In the genomic region with DNA sequence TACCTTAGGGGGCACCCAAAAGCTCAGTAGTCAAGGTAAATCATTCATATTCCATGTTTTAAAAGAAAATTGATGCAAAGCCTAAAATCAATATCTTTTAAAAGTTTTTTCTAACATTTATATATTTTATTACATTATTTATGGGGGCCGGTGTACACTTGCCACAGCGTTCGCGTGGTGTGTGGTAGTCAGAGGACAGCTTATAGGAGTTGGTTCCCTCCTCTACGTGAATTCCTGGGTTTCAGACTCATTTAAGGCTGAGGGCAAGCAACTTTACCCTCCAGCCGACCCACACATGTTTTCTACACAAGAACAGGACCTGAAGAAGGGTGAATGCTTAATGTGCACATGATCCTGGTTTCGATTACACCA, we compare ENCODE assay signal across 9 mouse cellular contexts. TPM values are rescaled to one million over a fixed set of nuclear protein-coding genes. Genes with fewer than 3 reads are reported as not detected.
A peak's percentile ranks its signal among the peaks of the same experiment; 100 is the strongest.
DNase-seq lines count a peak whose midpoint lies in the region; ATAC-seq and TF ChIP-seq lines count a peak whose summit lies in the region.
"Had no signal": no experiment of that assay in that cellular context is flagged by ENCODE, and none has a peak within 500 bp of the region (broad histone marks: within the 10 kb centered on the region; RNA-seq: fewer than 3 reads in every experiment).

No protein-coding gene starts in this region.

- TF ChIP-seq POLR2A in cortical plate, adult 2 months (IDR thresholded peaks at IDR 0.05; ENCODE audit: extremely low read depth, insufficient read depth, low read length), result no peak

- H3K27me3 ChIP-seq in kidney, postnatal 0 days (ENCODE audit: insufficient read depth, low read length), result no peaks in the 10 kb centered on the region
- no peaks in the 10 kb centered on the region for H3K27me3 ChIP-seq in hindbrain, postnatal 0 days (ENCODE audit: insufficient read depth, low read length)
- no peaks in the 10 kb centered on the region for H3K27me3 ChIP-seq in midbrain, postnatal 0 days (ENCODE audit: insufficient read depth, low read length)

- no peaks in the 10 kb centered on the region for H3K9me3 ChIP-seq in kidney, postnatal 0 days (replicated peaks; ENCODE audit: low read length)
- H3K9me3 ChIP-seq in hindbrain, postnatal 0 days (ENCODE audit: low read length), result no peaks in the 10 kb centered on the region
- H3K9me3 ChIP-seq in midbrain, postnatal 0 days (ENCODE audit: low read length), result no peaks in the 10 kb centered on the region

- H3K36me3 ChIP-seq in kidney, postnatal 0 days (ENCODE audit: insufficient read depth, low read length), result no peaks in the 10 kb centered on the region
- no peaks in the 10 kb centered on the region for H3K36me3 ChIP-seq in hindbrain, postnatal 0 days (ENCODE audit: insufficient read depth, low read length)
- H3K36me3 ChIP-seq in midbrain, postnatal 0 days (ENCODE audit: insufficient read depth, low read length), result no peaks in the 10 kb centered on the region

- no peak for TF ChIP-seq CTCF in kidney, postnatal 0 days (IDR thresholded peaks at IDR 0.05; ENCODE audit: low read depth)
- no peak for TF ChIP-seq CTCF in cortical plate, adult 2 months (IDR thresholded peaks at IDR 0.05; ENCODE audit: extremely low read depth, insufficient read depth, low read length)
- no peak for TF ChIP-seq CTCF in hindbrain, postnatal 0 days (IDR thresholded peaks at IDR 0.05; ENCODE audit: low read depth)
- TF ChIP-seq CTCF in midbrain, postnatal 0 days (IDR thresholded peaks at IDR 0.05), result no peak

- H3K4me3 ChIP-seq in kidney, postnatal 0 days (replicated peaks; ENCODE audit: low read depth, low read length), result peak overlapping the region; percentile 51
- peak overlapping the region; percentile 47 for H3K4me3 ChIP-seq in cortical plate, adult 2 months (ENCODE audit: insufficient read depth, low read length)
- H3K4me3 ChIP-seq in hindbrain, postnatal 0 days (ENCODE audit: low read length), result peak overlapping the region; percentile 64
- peak overlapping the region; percentile 61 for H3K4me3 ChIP-seq in midbrain, postnatal 0 days (ENCODE audit: low read depth, low read length)

- H3K9ac ChIP-seq in kidney, postnatal 0 days (ENCODE audit: low read depth, low read length), result peak overlapping the region; percentile 53; the same call in 1 of the 2 replicates
- H3K9ac ChIP-seq in hindbrain, postnatal 0 days (replicated peaks; ENCODE audit: low read length), result peak overlapping the region; percentile 42
- H3K9ac ChIP-seq in midbrain, postnatal 0 days (replicated peaks; ENCODE audit: low read length, poor library complexity, severe bottlenecking), result peak overlapping the region; percentile 60; the same call in 1 of the 2 replicates

- H3K4me2 ChIP-seq in kidney, postnatal 0 days (ENCODE audit: low read length), result peak overlapping the region; percentile 69
- H3K4me2 ChIP-seq in hindbrain, postnatal 0 days (ENCODE audit: low read depth, low read length), result peak overlapping the region; percentile 70
- H3K4me2 ChIP-seq in midbrain, postnatal 0 days (ENCODE audit: low read depth, low read length, poor library complexity, severe bottlenecking), result peak overlapping the region; percentile 81

- H3K27ac ChIP-seq in kidney, postnatal 0 days, result peak overlapping the region; percentile 70; the same call in 1 of the 2 replicates
- H3K27ac ChIP-seq in cortical plate, adult 2 months (ENCODE audit: insufficient read depth, low read length), result 0 out of 2 replicates have a peak overlapping the region, but pooled peaks have one; percentile 4
- peak overlapping the region; percentile 81 for H3K27ac ChIP-seq in hindbrain, postnatal 0 days
- H3K27ac ChIP-seq in midbrain, postnatal 0 days (ENCODE audit: low read depth, low read length), result peak overlapping the region; percentile 85

- ATAC-seq in kidney, postnatal 0 days (replicated peaks; ENCODE audit: low FRiP score, low read depth), result no peak
- no peak for ATAC-seq in hindbrain, postnatal 0 days
- ATAC-seq in midbrain, postnatal 0 days (ENCODE audit: low FRiP score), result no peak

- H3K4me1 ChIP-seq in kidney, postnatal 0 days (replicated peaks; ENCODE audit: insufficient read depth, low read length), result 0 out of 2 replicates have a peak, but pooled peaks cover 3% of the 10 kb centered on the region
- H3K4me1 ChIP-seq in cortical plate, adult 2 months (ENCODE audit: control insufficient read depth, insufficient read depth, low read length), result peaks cover 3% of the 10 kb centered on the region; the same call in 1 of the 2 replicates
- peaks cover 10% of the 10 kb centered on the region for H3K4me1 ChIP-seq in hindbrain, postnatal 0 days (ENCODE audit: insufficient read depth, low read length)
- peaks cover 21% of the 10 kb centered on the region for H3K4me1 ChIP-seq in midbrain, postnatal 0 days (ENCODE audit: insufficient read depth, low read length)

- WGBS in kidney, postnatal 0 days, result 20% methylated on average over 7 of the region's 7 CpGs
- WGBS in hindbrain, postnatal 0 days, result 14% methylated on average over 7 of the region's 7 CpGs
- WGBS in midbrain, postnatal 0 days, result 19% methylated on average over 7 of the region's 7 CpGs

- DNase-seq in kidney, postnatal 0 days (ENCODE audit: low spot score), result no peak
- DNase-seq in kidney, postnatal 4 days, result no peak
- no peak for DNase-seq in hindbrain, postnatal 0 days (ENCODE audit: low spot score)
- no peak for DNase-seq in midbrain, postnatal 0 days (ENCODE audit: low spot score)
- no peak for DNase-seq in adrenal gland, adult 18-20 months (ENCODE audit: low spot score in 2 of 2)
- DNase-seq in layer of hippocampus, adult 9-10 months (ENCODE audit: low spot score), result no peak
- no peak for DNase-seq in lung, adult 18-20 months

RNA-seq across cellular contexts. Expression of a gene that starts 0.7 kb away (rescaled TPM):
- 10.0 and 12.2 TPM in 2 replicates for polyA plus RNA-seq in kidney, postnatal 0 days (2015; fragmentation: Nextera tagmentation; extraction: Ambion mirVana)
- 32.6 and 33.4 TPM in 2 replicates for polyA plus RNA-seq in cortical plate, adult 2 months (2012; rRNA removed)
- total RNA-seq in hindbrain, postnatal 0 days (2014; rRNA removed), result 20.0 and 22.6 TPM in 2 replicates
- 15.0 and 16.4 TPM in 2 replicates for polyA plus RNA-seq in hindbrain, postnatal 0 days (2015; fragmentation: Nextera tagmentation; extraction: Ambion mirVana)
- 17.7 and 18.8 TPM in 2 replicates for total RNA-seq in midbrain, postnatal 0 days (2014; rRNA removed)
- 14.8 and 16.7 TPM in 2 replicates for polyA plus RNA-seq in midbrain, postnatal 0 days (2015; fragmentation: Nextera tagmentation; extraction: Ambion mirVana)
- total RNA-seq in adrenal gland, adult 18-20 months (2021), result 1,000 to 10,000 TPM; 1,063 to 1,343 TPM

RNA-seq across cellular contexts. Expression of a gene that starts 10.5 kb away (rescaled TPM):
- polyA plus RNA-seq in kidney, postnatal 0 days (2015; fragmentation: Nextera tagmentation; extraction: Ambion mirVana), result not detected in 2 replicates
- polyA plus RNA-seq in cortical plate, adult 2 months (2012; rRNA removed), result 35.8 and 37.4 TPM in 2 replicates
- 6.9 and 7.1 TPM in 2 replicates for total RNA-seq in hindbrain, postnatal 0 days (2014; rRNA removed)
- polyA plus RNA-seq in hindbrain, postnatal 0 days (2015; fragmentation: Nextera tagmentation; extraction: Ambion mirVana), result 1.0 and 1.1 TPM in 2 replicates
- 2.9 and 4.1 TPM in 2 replicates for total RNA-seq in midbrain, postnatal 0 days (2014; rRNA removed)
- polyA plus RNA-seq in midbrain, postnatal 0 days (2015; fragmentation: Nextera tagmentation; extraction: Ambion mirVana), result 0.59 and 0.75 TPM in 2 replicates
- total RNA-seq in adrenal gland, adult 18-20 months (2021), result 10 to 100 TPM in 1 of 2 experiments, 1 to 10 TPM in 1; 2.2 to 10.6 TPM
- total RNA-seq: hematopoietic stem cell, adult 5-6 weeks had no signal

RNA-seq across cellular contexts. Expression of a gene that starts 19.9 kb away (rescaled TPM):
- polyA plus RNA-seq in kidney, postnatal 0 days (2015; fragmentation: Nextera tagmentation; extraction: Ambion mirVana), result 0.92 and 1.1 TPM in 2 replicates
- polyA plus RNA-seq in cortical plate, adult 2 months (2012; rRNA removed), result 14.0 and 15.3 TPM in 2 replicates
- 8.3 and 10.8 TPM in 2 replicates for total RNA-seq in hindbrain, postnatal 0 days (2014; rRNA removed)
- 1.8 and 1.9 TPM in 2 replicates for polyA plus RNA-seq in hindbrain, postnatal 0 days (2015; fragmentation: Nextera tagmentation; extraction: Ambion mirVana)
- total RNA-seq in midbrain, postnatal 0 days (2014; rRNA removed), result 10.2 and 10.6 TPM in 2 replicates
- polyA plus RNA-seq in midbrain, postnatal 0 days (2015; fragmentation: Nextera tagmentation; extraction: Ambion mirVana), result 1.4 and 1.6 TPM in 2 replicates
- 10 to 100 TPM; 43.9 to 59.6 TPM for total RNA-seq in adrenal gland, adult 18-20 months (2021)

RNA-seq across cellular contexts. Expression of a gene that starts 29.4 kb away (rescaled TPM):
- not detected in 2 replicates for polyA plus RNA-seq in kidney, postnatal 0 days (2015; fragmentation: Nextera tagmentation; extraction: Ambion mirVana)
- 2.2 and 3.4 TPM in 2 replicates for polyA plus RNA-seq in cortical plate, adult 2 months (2012; rRNA removed)
- total RNA-seq in hindbrain, postnatal 0 days (2014; rRNA removed), result 0.36 and 0.99 TPM in 2 replicates
- 0.20 and 0.34 TPM in 2 replicates for polyA plus RNA-seq in hindbrain, postnatal 0 days (2015; fragmentation: Nextera tagmentation; extraction: Ambion mirVana)
- total RNA-seq in midbrain, postnatal 0 days (2014; rRNA removed), result 0.05 and 1.5 TPM in 2 replicates
- 0.15 and 0.22 TPM in 2 replicates for polyA plus RNA-seq in midbrain, postnatal 0 days (2015; fragmentation: Nextera tagmentation; extraction: Ambion mirVana)
- not detected for total RNA-seq in adrenal gland, adult 18-20 months (2021)
- total RNA-seq: hematopoietic stem cell, adult 5-6 weeks had no signal

RNA-seq across cellular contexts. Expression of a gene that starts 44.3 kb away (rescaled TPM):
- polyA plus RNA-seq in kidney, postnatal 0 days (2015; fragmentation: Nextera tagmentation; extraction: Ambion mirVana), result 0.05 TPM in 1 of 2 replicates, not detected in the other
- 0.40 and 0.44 TPM in 2 replicates for polyA plus RNA-seq in cortical plate, adult 2 months (2012; rRNA removed)
- 0.37 and 0.47 TPM in 2 replicates for total RNA-seq in hindbrain, postnatal 0 days (2014; rRNA removed)
- 0.10 and 0.13 TPM in 2 replicates for polyA plus RNA-seq in hindbrain, postnatal 0 days (2015; fragmentation: Nextera tagmentation; extraction: Ambion mirVana)
- 0.14 TPM in 1 of 2 replicates, not detected in the other for total RNA-seq in midbrain, postnatal 0 days (2014; rRNA removed)
- polyA plus RNA-seq in midbrain, postnatal 0 days (2015; fragmentation: Nextera tagmentation; extraction: Ambion mirVana), result 0.21 and 0.32 TPM in 2 replicates
- under 1 TPM; 0.36 to 0.74 TPM for total RNA-seq in adrenal gland, adult 18-20 months (2021)
- total RNA-seq: hematopoietic stem cell, adult 5-6 weeks had no signal

Comparison
In these comparisons a context has a peak if more than half of its experiments do, and no peak if none do; other contexts are left out.
1. H3K27ac ChIP-seq: peak in every context shown above with its lines; median percentile 85 in midbrain, postnatal 0 days; 81 in hindbrain, postnatal 0 days; 70 in kidney, postnatal 0 days; 4 in cortical plate, adult 2 months.
2. RNA of a gene that starts 10.5 kb away (polyA plus RNA-seq): 35.8 to 37.4 TPM in cortical plate, adult 2 months; 1.0 to 1.1 TPM in hindbrain, postnatal 0 days, 0.59 to 0.75 TPM in midbrain, postnatal 0 days and not detected in kidney, postnatal 0 days; every median in the first group is over 10 times any median in the second.
3. Peak in every context shown above with its lines, with median percentiles within 50 percentile points of each other: H3K4me2 ChIP-seq, H3K4me3 ChIP-seq and H3K9ac ChIP-seq.